Mouse (Mus musculus) G1E (cell line): Measurements from ENCODE around the gene Atrnl1.

Experiments
- CTCF ChIP-seq: IDR thresholded peaks from 2 replicates; pipeline ENCODE4 v1.5.1; 2012; ENCODE audit warnings: low read depth, low read length, inconsistent platforms, mixed read lengths
- GATA1 ChIP-seq: IDR thresholded peaks from 2 replicates; pipeline ENCODE4 v1.6.1; 2012; ENCODE audit warnings: borderline replicate concordance, low read length, inconsistent platforms, mixed read lengths
- POLR2AphosphoS5 ChIP-seq: IDR thresholded peaks from 2 replicates; pipeline ENCODE4 v1.6.1; 2012; ENCODE audit warnings: low read depth, low read length, inconsistent platforms; ENCODE audit not compliant: insufficient replicate concordance
- TAL1 ChIP-seq: conservative IDR thresholded peaks from 2 replicates; pipeline ENCODE4 v1.6.1; 2012; ENCODE audit warnings: low read depth, low read length, inconsistent platforms, mixed read lengths

DNA sequence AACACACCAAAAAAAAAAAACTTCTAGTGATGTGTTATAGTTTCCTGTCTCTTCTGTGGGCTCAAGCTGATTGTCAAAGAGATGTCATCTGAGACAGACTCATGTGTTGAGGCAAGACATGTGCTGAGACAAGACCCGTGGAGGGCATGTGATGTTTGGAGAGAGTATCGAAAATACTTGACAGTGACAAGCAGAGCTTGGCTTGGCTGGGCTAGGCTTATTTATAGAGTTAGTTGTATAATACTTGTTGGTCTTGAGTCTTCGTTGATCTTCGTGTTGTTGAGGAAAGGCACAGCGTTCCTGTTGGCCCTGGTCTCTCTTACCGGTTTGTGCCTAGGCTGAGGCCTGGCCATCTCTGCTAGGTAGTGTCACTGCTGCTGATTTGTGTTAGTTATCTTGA, 469.3 kb downstream of the Atrnl1 start:
- TF ChIP-seq CTCF: no peak
- TF ChIP-seq GATA1: no peak
- TF ChIP-seq TAL1: no peak
- TF ChIP-seq POLR2AphosphoS5: no peak
